Mouse (Mus musculus) 3T3-L1 (cell line): ENCODE measurements around the gene Clic3.
"Not testable (repeated sequence)": the region's sequence is repeated elsewhere in the genome, so short reads cannot be mapped to it uniquely, and the experiment has no call there.

Source experiments
- DNase-seq: peaks from one replicate; pipeline ENCODE4 v3.0.0-alpha.2; 2015; ENCODE audit warnings: low read depth, low spot score

Gene Clic3

DNA sequence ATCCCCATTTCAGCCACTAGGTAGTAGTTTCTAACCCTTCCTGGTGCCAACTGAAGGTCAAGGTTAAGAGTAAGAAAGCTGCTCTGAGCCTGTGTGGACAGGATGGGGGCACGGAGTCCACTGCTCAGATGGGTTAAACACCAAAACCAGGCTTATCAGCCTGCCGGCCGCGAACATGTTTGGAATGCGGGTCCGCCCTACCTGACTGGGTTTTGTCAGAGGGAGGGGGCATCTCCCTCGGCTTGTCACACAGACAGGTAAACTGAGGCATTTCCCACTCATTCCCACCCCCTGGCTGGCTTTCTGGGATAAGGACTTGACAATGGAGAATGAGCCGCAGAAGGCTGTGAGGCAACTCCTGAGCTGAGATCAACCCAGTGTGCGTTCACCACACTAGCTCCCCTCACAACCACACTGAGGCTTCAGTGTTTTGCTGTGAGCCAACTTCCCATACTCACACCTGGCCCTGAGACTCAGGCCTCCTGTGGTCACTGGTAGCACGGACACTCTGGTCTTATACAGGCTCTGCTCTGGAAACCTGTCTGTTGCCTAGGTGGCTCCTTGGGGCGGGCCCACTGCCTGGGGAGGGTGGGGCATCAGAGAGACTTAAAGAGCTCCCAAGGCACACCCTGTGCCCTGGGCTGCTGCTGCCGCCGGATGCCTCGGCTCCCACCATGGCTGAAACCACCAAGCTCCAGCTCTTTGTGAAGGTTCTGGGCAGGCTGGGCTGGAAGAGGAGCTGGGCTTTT lies at the start of gene Clic3:
Gene Clic3, plus strand, starts transcription at position 634 of the 749 bp plus-strand sequence.
- DNase-seq = no peak

DNA sequence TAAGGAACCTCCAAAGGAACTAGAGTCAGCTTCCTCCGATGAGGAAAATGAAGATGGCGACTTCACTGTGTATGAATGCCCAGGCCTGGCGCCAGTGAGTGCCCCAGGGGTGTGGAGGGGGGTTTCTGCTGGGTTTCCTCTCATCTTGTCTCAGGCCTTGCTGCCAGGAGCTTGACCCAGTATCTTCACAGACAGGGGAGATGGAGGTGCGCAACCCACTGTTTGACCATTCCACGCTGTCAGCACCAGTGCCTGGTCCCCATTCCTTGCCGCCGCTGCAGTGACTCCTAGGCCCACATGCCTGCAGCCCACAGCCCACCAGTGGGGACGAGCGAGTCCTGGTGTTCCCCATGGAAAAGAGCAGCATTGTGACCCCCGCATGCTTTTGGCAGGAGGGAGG lies 47.7 kb upstream of the Clic3 start:
- DNase-seq = no peak

DNA sequence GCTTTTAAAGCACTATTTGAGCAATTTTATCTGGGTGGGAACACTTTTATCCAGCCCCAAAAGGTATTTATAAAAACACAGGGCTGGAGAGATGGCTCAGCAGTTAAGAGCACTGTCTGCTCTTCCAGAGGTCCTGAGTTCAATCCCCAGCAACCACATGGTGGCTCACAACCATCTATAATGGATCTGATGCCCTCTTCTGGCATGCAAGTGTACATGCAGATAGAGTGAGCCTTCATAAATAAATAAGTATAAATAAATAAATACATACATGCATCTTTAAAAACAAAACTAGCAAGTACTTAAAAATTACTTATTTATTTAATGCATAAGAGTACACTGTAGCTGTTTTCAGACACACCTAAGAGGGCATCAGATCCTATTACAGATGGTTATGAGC lies 43.2 kb upstream of the Clic3 start:
- DNase-seq = not testable (repeated sequence)

DNA sequence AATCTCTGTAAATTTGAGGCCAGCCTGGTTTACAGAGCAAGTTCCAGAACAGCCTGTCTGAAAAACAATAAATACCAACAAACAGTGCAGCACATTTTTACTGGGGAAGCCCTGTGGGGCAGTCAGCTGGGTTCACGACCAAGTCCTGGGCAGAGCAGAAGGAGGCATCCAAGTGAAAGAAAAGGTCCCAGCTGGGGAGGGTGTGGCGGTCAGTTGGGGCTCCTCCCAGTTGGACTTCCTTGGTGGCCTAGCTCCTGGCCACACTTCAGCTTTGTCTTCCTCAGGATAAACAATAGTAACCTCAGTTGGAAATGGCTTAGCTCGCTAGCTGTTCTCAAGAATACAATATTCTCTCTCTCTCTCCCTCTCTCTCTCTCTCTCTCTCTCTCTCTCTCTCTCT lies 39.2 kb upstream of the Clic3 start:
- DNase-seq = peak; percentile 35

DNA sequence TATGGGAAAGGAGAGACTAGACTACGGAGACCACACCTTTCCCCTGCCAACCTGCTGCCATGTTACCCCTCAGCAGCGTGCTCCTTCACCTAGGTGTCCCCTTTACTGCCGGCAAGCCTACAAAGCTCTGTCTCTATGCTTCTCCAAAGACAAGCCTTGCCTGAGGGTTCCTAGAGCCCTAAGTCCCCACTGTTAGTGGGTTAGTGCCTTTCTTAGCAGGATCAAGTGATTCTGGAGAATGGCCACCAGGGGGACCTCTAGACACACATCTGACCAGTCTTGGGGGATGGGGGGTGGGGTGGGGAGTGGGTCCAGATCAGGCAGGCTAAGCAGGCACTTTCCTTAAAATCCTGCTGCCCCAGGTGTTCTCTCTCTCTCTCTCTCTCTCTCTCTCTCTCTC lies 34.7 kb upstream of the Clic3 start:
- DNase-seq = peak; percentile 72

DNA sequence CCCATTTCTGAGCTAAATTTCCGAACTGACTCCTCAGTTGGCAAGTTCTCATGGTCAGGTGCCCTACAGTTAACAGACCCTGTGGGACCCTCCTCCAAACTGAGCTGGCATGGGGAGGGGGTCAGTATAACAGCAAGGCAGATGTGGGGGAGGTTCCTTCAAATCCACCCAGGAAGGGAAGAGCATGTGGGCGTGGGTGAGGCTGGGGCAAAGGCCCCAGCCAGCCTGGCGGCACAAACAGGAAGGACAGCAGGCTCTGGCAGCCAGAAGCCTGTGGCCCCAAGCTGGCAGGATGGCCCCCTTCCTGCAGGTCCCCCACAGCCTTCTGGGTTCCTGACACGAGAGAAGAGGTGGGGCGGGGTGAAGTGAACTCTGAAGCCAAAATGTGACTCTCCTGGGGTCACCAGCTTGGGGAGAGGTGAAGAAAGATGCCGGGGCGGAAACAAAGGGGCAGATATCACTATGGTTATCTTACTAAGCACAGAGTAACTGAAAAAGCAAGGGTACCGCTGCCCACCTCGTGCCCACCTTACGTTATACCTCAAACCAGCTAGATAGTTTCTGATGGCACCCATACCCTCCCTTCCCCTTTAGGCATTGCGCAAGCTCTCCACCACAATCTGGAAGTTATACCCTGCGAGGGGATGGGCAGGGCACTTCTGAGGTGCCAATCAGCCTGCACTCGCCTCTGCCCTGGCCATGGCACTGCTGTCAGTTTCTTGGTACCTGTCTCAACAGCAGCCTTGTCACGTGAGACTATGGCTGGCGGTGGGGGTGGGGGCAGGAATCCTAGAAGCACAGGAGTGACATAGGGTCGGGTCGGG lies 33.8 kb upstream of the Clic3 start, which contains the start of gene Fut7:
Gene Fut7, plus strand, starts transcription at position 681 of the 824 bp plus-strand sequence.
- DNase-seq = no peak

DNA sequence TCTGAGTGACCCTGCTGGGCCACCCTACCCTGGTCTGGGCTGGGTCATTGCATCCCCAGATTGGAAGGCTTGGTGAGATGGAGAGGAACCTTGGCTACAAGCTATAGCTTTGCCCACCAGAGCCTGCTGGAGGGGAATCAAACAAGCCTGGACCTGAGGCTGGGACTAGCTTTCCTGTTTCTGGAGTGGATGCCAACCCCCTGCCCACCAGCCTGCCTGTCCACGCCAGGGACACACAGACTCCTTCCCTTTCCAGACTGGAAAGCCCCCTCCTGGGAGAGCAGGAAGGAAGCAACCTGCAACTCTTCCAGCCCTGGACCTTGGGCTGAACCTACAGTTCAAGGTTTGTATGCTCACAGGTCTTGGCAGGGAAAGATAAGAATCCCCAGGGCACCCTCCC lies 33.0 kb upstream of the Clic3 start:
- no peak for DNase-seq

DNA sequence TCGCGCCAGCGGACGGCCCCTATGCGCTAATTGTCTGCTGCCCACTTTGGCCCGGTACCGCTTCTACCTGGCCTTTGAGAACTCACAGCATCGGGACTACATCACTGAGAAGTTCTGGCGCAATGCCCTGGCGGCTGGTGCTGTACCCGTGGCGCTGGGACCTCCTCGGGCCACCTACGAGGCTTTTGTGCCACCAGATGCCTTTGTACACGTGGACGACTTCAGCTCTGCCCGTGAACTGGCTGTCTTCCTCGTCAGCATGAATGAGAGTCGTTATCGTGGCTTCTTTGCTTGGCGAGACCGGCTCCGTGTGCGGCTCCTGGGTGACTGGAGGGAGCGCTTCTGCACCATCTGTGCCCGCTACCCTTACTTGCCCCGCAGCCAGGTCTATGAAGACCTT lies 31.2 kb upstream of the Clic3 start:
- no peak for DNase-seq

DNA sequence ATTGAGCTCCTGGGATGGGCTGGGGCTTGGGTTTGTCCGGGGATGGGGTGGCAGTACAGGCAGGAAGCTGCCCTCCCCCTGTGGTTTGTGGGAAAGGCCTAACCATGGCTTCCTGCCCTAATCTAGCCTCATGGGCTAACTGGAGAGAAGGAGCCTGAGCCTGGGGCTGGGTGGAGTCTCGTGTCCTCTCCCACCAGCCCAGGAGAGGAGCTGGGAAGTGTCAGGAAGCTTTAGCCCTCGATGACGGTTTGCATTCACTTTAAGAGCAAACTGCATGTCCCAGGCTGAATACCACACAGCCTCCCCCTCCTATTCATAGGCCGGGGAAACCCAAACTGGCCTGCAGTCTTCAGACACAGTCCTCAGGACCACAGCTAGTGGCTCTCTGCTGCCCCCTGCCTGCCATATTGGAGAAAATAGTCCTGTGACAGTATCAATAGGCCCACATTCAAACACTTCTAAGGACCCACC lies 29.9 kb upstream of the Clic3 start:
- DNase-seq = peak; percentile 87

DNA sequence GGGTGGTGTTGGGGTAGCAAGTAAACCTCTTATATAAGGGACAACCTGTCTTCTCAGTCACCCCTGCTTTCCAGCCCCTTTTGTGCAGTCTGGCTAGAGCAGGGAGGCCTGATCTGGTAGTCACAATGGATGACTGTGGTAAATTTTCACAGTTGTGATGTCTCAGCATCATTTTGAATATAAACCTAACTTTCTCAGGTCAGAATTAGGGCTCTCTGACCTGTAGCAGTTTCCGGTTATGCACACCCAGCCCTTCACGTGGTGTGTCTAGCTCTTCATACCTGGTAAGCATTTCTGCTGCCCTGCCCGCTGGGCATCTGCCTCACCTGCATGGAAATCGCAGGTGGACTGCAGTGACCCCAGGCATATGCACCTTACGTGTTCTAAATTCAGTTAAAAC lies 29.4 kb upstream of the Clic3 start:
- DNase-seq = no peak

DNA sequence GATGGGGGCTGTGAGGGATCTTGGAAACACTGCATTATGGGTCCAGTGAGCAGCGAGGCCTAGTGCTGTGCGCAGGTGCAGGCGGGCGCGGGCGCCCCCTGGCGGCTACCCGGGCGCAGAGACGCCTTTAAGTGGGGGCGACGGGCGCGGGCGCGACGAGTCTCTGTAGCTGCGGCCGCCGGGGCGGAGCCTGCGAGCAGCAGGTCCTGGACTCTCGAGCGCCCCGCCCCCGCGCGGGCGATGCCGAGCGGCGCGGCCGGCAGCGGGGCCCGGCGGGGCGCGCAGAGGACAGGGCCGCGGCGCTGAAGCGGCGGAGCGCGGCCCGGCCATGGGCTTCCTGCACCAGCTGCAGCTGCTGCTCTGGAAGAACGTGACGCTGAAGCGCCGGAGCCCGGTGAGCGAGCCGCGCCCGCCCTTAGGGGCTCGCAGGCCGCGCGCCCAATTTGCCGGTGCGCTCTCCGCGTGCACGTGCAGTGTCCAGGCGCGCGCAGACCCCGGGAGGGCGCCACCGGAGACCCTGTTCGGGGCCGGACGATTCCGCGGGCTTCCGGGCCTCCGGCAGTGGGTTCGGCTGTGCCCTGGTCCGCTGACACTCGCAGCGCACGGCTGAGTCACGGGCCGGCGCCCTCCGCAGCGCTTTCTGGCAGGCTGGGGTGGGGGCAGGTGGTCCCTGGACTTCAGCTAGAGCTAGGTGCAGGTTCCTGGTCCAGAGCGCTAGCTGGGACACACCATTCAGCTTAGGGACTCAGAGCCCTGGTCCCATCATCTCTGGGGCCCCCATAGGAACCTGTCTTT lies 28.0 kb upstream of the Clic3 start, which contains the start of gene Abca2:
Gene Abca2, plus strand, starts transcription at position 262 of the 795 bp plus-strand sequence.
- DNase-seq = peak; percentile 85

DNA sequence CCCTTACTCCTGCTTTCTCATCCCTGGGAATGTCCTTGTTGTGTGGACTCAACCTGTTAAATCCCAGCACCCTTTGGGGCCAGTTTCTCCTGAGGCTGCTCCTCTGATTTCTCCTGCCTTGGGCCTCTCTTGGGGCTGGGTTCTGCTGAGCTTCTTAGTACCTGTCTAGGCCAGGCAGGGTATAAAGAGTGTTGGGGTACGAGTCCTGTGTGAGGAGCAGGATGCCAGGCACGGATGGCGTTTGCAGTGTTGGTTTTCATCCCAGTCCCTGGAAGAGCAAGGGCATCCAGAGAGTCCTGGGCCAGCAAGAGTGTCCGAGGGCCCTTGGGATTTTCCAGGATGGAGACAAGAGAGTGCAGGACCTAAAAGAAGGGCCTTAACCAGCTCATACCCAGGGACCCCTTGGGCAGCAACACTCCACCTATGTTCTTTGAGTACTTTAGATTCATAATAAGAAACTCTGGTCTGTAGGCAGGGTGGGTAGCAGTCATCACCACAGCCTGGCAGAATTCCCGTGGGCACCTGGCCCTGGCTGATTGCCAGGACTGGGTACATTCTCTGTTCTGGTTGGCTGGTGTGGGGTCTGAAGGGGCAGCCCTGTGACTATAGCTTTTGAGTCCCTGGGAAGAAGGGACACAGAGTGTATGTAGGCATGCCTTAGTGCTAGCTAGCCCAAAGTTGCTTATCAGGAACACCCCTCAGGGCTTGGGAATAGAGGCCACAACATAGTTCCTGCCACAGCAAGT lies 27.0 kb upstream of the Clic3 start:
- DNase-seq = no peak

DNA sequence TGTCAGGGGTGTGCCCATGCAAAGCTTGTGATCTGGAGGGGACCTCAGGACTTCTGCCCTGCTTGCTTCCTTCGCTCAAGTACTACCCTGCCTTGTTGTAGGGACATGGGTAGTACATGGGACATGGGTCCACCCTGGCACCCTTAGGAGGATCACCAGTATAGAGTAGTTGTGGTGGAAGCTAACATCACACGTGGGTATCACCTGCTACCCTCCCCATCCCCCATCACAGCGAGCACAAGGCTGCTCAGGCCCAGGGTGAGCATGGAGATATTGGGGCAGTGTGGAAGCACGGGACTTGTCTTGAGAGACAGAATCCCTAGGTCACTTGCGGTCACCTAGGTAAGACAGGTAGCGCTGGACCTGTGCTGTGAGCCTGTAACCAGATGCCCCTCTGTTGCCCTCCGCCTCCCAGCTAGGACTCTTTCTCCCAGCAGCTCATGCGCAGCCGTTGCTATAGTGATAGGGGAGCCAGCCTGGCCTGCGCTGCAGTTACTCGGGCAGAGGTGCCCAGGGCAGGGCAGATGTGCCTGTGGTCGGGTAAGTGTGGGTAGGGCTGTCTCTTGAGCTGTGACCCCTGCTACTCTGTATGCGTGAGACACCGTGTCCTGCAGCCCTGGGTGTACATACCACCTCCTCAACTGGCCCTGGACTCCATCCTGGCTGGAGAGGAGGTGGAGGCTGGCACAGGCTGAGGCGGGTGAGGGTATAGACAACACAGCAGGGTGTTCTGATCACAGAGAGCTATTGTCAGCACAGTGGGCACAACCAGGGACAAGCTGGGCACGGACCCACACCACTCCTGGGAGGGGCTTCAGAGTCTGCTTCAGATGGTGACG lies 26.0 kb upstream of the Clic3 start:
- no peak for DNase-seq

DNA sequence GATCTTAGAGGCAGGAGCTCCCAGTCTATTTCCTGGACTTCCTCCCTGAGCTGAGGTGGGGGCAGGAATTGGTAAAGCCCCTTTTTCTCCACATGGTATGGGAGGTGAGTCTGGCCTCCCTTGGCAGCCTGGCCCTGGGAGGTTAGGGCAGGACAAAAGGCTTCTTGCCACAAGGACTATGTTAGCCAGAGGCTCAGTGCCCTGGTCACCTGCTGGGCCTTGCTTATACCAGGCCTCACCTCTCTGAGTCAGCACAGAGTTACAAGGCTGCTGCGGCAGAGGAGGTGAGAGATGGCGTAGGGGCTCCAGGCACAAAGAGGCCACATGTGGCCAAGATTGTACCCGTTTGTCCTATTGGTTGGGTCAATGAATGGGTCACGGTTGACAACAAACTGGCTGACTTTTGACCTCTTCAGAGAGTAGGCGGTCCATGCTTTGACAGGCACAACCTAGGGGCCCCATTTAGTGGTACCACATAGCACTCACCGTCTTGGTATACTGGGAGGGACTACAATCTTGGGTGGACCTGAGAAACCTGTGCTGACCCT lies 25.3 kb upstream of the Clic3 start:
- DNase-seq = no peak

DNA sequence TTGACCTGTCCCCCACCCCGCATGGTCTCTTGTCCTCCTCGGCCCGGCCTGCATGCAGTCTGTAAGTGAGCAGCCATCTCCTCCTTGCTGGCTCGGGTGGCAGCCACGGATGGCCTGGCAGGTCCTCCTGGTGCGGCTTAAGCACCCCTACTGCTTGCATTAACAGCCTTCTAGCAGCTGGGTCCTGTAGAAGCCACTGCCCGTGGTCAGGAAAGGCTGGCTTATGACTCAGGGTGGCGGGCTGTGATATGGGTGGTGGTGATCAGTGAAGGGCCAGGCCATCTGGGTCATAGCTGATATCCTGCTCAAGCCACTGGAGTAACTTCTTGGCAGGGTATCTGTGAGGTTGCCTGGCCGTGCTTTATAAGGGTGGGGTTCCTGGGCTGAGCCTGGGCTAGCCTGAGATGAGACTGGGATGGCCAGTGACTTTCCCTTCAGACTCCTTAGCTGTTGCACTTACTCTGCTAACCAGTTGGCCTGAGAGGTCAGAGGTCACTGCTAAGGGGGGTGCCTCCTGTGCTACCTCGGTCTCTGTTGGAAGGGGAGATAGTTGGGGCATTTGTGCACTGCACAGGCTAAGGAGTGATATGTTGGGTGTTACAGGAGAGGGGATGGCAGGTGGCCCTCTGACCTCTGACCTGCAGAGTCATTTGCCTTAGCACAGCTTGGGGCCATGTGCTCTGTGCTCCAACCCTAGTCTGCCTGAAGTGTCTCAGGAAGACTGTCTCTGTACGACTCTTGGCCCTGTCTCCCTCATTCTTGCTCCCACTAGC lies 24.1 kb upstream of the Clic3 start:
- no peak for DNase-seq

DNA sequence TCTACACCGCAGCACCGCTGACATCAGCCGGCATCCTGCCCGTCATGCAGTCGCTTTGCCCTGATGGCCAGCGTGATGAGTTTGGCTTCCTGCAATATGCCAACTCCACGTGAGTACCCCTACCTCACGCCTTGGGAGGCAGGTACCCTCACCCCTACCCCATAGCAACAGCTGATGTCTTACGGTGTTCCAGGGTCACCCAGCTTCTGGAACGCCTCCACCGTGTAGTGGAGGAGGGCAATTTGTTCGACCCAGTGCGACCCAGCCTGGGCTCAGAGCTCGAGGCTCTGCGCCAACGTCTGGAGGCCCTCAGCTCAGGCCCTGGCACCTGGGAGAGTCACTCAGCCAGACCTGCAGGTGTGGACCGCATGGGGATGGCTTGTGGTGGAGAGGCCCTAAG lies 23.5 kb upstream of the Clic3 start:
- DNase-seq = no peak

DNA sequence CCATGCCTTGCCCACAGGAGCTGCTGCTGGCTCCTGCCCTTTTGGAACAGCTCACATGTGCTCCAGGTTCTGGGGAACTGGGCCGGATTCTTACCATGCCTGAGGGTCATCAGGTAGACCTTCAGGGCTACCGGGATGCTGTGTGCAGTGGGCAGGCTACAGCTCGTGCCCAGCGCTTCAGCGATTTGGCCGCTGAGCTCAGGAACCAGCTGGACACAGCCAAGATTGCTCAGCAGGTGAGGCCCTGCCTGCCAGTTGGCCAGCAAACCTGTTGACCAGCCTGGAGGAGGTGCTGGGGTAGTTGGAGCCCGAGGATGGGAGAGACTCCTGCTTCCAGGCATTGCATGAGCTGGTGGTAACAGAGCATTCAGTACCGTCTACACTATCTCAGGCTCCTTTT lies 22.3 kb upstream of the Clic3 start:
- no peak for DNase-seq

DNA sequence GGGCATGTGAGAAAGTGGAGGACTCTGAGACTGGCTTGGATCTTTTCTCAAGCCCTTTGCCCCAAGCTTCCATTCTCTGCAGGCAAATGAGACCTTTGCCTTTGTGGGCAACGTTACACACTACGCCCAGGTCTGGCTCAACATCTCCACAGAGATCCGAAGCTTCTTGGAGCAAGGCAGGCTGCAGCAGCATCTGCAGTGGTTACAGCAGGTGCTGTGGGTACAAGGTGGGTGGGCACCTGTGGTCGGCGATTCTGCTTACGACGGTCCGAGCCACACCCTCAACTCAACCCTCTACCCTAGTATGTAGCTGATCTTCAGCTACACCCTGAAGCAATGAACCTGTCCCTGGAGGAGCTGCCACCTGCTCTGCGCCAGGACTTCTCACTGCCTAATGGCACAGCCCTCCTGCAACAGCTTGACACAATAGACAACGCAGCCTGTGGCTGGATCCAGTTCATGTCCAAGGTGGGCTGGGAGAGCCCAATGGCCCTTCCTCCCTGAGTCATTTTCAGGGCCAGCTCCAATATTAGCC lies 20.3 kb upstream of the Clic3 start:
- no peak for DNase-seq

DNA sequence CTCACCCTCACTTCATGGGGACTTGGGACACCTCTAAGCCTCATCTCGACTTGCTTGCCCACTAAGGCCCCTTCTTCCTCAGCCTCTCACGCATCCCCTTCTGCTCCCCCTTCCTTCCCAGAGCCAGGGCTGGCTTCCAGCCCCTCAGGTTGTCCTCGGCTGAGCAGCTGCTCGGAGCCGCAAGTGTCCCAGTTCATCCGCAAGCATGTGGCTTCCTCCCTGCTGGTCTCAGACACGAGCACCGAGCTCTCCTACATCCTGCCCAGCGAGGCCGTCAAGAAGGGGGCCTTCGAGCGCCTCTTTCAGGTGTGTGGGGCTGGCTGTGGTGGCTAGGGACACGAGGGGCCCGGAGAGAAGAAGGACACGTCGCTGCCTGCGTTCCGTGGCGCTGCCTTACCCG lies 15.6 kb upstream of the Clic3 start:
- no peak for DNase-seq
